In genomic region chr17:88764136-88764485, GRCm38 (mm10) we compare ENCODE assay signal across 13 mouse cellular contexts. TPM values are rescaled to one million over a fixed set of nuclear protein-coding genes. Genes with fewer than 3 reads are reported as not detected.
DNase-seq lines count a peak whose midpoint lies in the region; ATAC-seq and TF ChIP-seq lines count a peak whose summit lies in the region.
"Had no signal": no experiment of that assay in that cellular context is flagged by ENCODE, and none has a peak within 500 bp of the region (broad histone marks: within the 10 kb centered on the region; RNA-seq: fewer than 3 reads in every experiment).

No protein-coding gene starts in this region.

- H3K4me2 ChIP-seq in lung, embryonic 16.5 days (ENCODE audit: low read depth, low read length) = no peak overlapping the region
- no peak overlapping the region for H3K4me2 ChIP-seq in limb, embryonic 12.5 days
- H3K4me2 ChIP-seq: lung, embryonic 15.5 days had no signal

- TF ChIP-seq CTCF in thymus, adult 2 months (IDR thresholded peaks at IDR 0.05; ENCODE audit: borderline replicate concordance, control insufficient read depth, extremely low read depth, insufficient read depth, low read length, poor library complexity) = no peak

- no peak for DNase-seq in lung, postnatal 14 days
- DNase-seq in forebrain, embryonic 10.5 days (ENCODE audit: extremely low spot score, low spot score) = peak; percentile 72
- DNase-seq in retina, postnatal 1 day = peak; percentile 92
- no peak for DNase-seq in thymus, adult 2 months
- no peak for DNase-seq in adrenal gland, postnatal 10 days
- no peak for DNase-seq in left cerebral cortex, adult 18-20 months (ENCODE audit: low spot score in 2 of 2)
- DNase-seq: adrenal gland, postnatal 14 days; right cerebral cortex, adult 18-20 months had no signal

- H3K27ac ChIP-seq in lung, embryonic 16.5 days (ENCODE audit: low read length) = no peak overlapping the region
- no peak overlapping the region for H3K27ac ChIP-seq in forebrain, embryonic 10.5 days
- H3K27ac ChIP-seq in limb, embryonic 12.5 days = peak overlapping the region; percentile 35
- H3K27ac ChIP-seq in thymus, adult 2 months (ENCODE audit: control insufficient read depth, insufficient read depth, low read length) = no peak overlapping the region
- H3K27ac ChIP-seq: lung, embryonic 15.5 days had no signal

- H3K4me1 ChIP-seq in lung, embryonic 16.5 days (replicated peaks; ENCODE audit: control insufficient read depth, insufficient read depth, low read length) = no peaks in the 10 kb centered on the region
- H3K4me1 ChIP-seq in forebrain, embryonic 10.5 days = peaks cover 36% of the 10 kb centered on the region
- 0 out of 2 replicates have a peak, but pooled peaks cover 6% of the 10 kb centered on the region for H3K4me1 ChIP-seq in limb, embryonic 12.5 days (replicated peaks)
- H3K4me1 ChIP-seq in thymus, adult 2 months (replicated peaks; ENCODE audit: control insufficient read depth, insufficient read depth, low read length) = no peaks in the 10 kb centered on the region
- H3K4me1 ChIP-seq: lung, embryonic 15.5 days had no signal

- H3K27me3 ChIP-seq in lung, embryonic 16.5 days (ENCODE audit: control insufficient read depth, insufficient read depth, low read depth, low read length) = no peaks in the 10 kb centered on the region
- peaks cover 96% of the 10 kb centered on the region for H3K27me3 ChIP-seq in forebrain, embryonic 10.5 days (ENCODE audit: poor library complexity, severe bottlenecking)
- no peaks in the 10 kb centered on the region for H3K27me3 ChIP-seq in limb, embryonic 12.5 days
- H3K27me3 ChIP-seq in thymus, adult 2 months (ENCODE audit: control insufficient read depth, insufficient read depth, low read length) = no peaks in the 10 kb centered on the region
- H3K27me3 ChIP-seq: lung, embryonic 15.5 days had no signal

- no peaks in the 10 kb centered on the region for H3K9me3 ChIP-seq in lung, embryonic 16.5 days (ENCODE audit: control insufficient read depth, low read length)
- peaks cover 12% of the 10 kb centered on the region for H3K9me3 ChIP-seq in forebrain, embryonic 10.5 days
- H3K9me3 ChIP-seq in limb, embryonic 12.5 days = no peaks in the 10 kb centered on the region
- H3K9me3 ChIP-seq: lung, embryonic 15.5 days had no signal

- no peak overlapping the region for H3K4me3 ChIP-seq in lung, embryonic 16.5 days (ENCODE audit: low read length)
- H3K4me3 ChIP-seq in forebrain, embryonic 10.5 days = no peak overlapping the region
- H3K4me3 ChIP-seq in limb, embryonic 12.5 days (replicated peaks) = no peak overlapping the region
- H3K4me3 ChIP-seq in thymus, adult 2 months (ENCODE audit: control insufficient read depth, insufficient read depth, low read length) = no peak overlapping the region
- H3K4me3 ChIP-seq: lung, embryonic 15.5 days had no signal

- H3K36me3 ChIP-seq in lung, embryonic 16.5 days (ENCODE audit: control insufficient read depth, insufficient read depth, low read length) = no peaks in the 10 kb centered on the region
- no peaks in the 10 kb centered on the region for H3K36me3 ChIP-seq in forebrain, embryonic 10.5 days (replicated peaks)
- H3K36me3 ChIP-seq in limb, embryonic 12.5 days = no peaks in the 10 kb centered on the region
- H3K36me3 ChIP-seq in thymus, adult 2 months (ENCODE audit: control insufficient read depth, insufficient read depth, low read length) = no peaks in the 10 kb centered on the region
- H3K36me3 ChIP-seq: lung, embryonic 15.5 days had no signal

- H3K9ac ChIP-seq in lung, embryonic 16.5 days (ENCODE audit: low read length) = no peak overlapping the region
- no peak overlapping the region for H3K9ac ChIP-seq in limb, embryonic 12.5 days (replicated peaks)
- H3K9ac ChIP-seq: lung, embryonic 15.5 days had no signal

- 47% methylated on average over 3 of the region's 3 CpGs for WGBS in lung, embryonic 16.5 days
- WGBS in forebrain, embryonic 10.5 days = 18% methylated on average over 3 of the region's 3 CpGs
- WGBS in limb, embryonic 12.5 days = 56% methylated on average over 3 of the region's 3 CpGs
- 99% methylated on average over 3 of the region's 3 CpGs for WGBS in thymus, adult 2 months

- peak; percentile 76 for ATAC-seq in lung, embryonic 16.5 days (ENCODE audit: low read depth)
- ATAC-seq in limb, embryonic 12.5 days (ENCODE audit: insufficient number of reproducible peaks, insufficient read depth, low FRiP score, low TSS enrichment, low read depth) = peak; percentile 66

- no peak for TF ChIP-seq POLR2A in thymus, adult 2 months (IDR thresholded peaks at IDR 0.05; ENCODE audit: control insufficient read depth, extremely low read depth, insufficient read depth, low read length, poor library complexity)

RNA-seq across cellular contexts. Expression of gene Lhcgr, which starts 27.7 kb away (rescaled TPM):
- 0.38 TPM in 1 of 2 replicates, not detected in the other for polyA plus RNA-seq in lung, embryonic 16.5 days (2015; fragmentation: Nextera tagmentation; extraction: Ambion mirVana)
- not detected in 2 replicates for polyA plus RNA-seq in forebrain, embryonic 10.5 days (2016; fragmentation: Nextera tagmentation; extraction: Ambion mirVana)
- 0.35 and 0.45 TPM in 2 replicates for polyA plus RNA-seq in limb, embryonic 12.5 days (2016; fragmentation: Nextera tagmentation; extraction: Ambion mirVana)
- polyA plus RNA-seq in thymus, adult 2 months (2012; rRNA removed) = 0.11 TPM in 1 of 2 replicates, not detected in the other
- under 1 TPM in 1 of 2 experiments, not detected in 1; 0.18 TPM for total RNA-seq in adrenal gland, postnatal 10 days (2021)
- under 1 TPM; 0.58 to 0.75 TPM for total RNA-seq in left cerebral cortex, adult 18-20 months (2021)
- total RNA-seq: adrenal gland, postnatal 14 days; gastrocnemius, adult 18-20 months had no signal
- polyA plus RNA-seq: thymus, postnatal 0 days had no signal

Comparison
In these comparisons a context has a peak if more than half of its experiments do, and no peak if none do; other contexts are left out.
1. DNase-seq: peak in forebrain, embryonic 10.5 days (single experiment) and retina, postnatal 1 day (single experiment); none in lung, postnatal 14 days (single experiment), thymus, adult 2 months (single experiment), adrenal gland, postnatal 10 days (single experiment) and left cerebral cortex, adult 18-20 months (0 of 2).